Mouse (Mus musculus) adipocyte (in vitro differentiated cells): ENCODE measurements around the gene Tardbp.

Experiments
- DNase-seq: peaks from one replicate; pipeline ENCODE4 v3.0.0-alpha.2; 2016; ENCODE audit warnings: low spot score

Gene Tardbp

DNA sequence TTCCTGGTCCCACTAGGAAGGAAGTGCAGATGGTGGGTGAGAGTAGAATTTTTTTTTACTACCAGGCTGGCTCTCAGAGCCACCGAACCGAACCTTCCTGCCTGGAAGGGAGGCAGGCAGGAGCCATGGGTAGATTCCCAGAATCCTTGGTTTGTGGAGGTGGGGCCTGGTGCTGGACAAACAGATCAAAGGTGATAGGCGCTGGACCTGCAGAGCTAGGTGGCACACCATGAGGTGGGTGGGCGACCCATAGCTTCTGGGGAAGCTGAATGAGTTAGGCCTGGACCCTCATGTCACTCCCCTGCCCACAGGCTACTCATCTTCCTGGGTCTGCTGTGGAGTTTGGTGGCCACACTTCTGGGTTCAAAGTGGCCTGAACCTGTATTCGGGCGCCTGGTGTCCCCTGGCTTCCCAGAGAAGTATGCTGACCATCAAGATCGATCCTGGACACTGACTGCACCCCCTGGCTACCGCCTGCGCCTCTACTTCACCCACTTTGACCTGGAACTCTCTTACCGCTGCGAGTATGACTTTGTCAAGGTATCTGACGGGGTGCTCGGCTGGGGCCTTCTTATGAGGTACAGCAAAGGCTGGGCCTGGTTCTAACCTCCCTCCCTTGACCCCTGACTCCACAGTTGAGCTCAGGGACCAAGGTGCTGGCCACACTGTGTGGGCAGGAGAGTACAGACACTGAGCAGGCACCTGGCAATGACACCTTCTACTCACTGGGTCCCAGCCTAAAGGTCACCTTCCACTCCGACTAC is 24.3 kb downstream of the Tardbp start, which contains the start of gene Masp2:
Gene Masp2 (plus strand): TSS at position 198 of the 764 bp plus-strand sequence.
- DNase-seq = no peak

- peak; percentile 28 for DNase-seq
Measured at GRCm38 (mm10) chr4:148601871-148602270, 24.9 kb downstream of the Tardbp start.

DNA sequence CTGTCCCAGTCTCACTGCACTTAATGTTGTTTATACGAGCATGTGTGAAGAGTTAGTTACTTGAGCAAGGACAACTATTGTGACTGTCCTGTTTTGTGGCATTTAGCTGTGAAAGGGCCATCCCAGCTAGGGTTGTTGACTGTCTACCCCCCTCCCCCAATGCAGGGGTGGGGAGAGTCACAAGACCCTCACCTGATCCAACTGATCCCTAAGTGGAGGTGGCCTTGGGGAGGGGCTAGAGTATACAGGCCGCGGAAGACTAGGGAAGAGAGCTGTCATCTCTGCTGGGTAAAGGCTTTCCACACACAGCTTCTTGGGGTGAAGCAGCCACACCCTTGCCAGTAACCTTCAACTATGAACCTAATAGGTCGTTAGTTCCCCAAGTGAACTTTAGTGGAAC is 26.5 kb downstream of the Tardbp start:
- no peak for DNase-seq

GRCm38 (mm10) chr4:148598826-148599225 is 28.0 kb downstream of the Tardbp start:
- no peak for DNase-seq

DNA sequence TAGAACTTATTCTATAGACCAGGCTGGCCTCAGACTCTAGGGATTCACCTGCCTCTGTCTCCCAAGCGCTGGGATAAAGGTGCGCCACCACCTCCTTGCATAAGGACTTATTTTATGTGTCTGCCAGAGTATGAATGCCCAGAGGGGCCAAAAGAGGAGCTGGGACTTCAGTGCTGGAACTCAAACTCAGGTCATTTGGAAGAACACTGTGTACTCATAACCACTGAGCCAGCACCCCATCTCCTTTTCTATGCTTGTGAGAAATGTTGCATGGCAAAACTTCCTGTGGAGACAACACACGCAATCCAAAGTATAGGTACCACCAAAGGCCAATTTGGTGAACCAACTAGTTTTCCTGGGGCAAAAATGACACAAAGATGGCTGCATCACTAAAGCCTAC is 30.1 kb downstream of the Tardbp start:
- DNase-seq = no peak

DNA sequence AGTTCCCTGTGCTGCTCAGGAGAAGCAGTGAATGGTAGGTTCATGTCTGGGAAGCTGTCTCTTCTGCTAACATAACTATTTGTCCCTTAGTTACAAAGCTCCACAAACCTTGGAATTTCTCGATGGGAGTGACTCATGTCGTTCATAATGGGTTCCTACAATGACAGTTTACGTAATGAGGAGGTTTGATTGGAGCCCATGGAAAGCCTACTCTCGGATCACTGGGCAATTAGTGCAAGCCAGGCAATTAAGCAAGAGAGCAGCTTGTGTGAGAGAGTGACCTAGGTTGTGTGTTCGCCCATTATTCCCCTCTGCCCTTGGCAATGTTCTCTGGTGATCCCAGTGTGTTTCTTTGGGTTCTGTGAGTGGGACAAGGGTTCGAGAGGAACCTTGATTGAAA is 30.9 kb downstream of the Tardbp start:
- no peak for DNase-seq

DNA sequence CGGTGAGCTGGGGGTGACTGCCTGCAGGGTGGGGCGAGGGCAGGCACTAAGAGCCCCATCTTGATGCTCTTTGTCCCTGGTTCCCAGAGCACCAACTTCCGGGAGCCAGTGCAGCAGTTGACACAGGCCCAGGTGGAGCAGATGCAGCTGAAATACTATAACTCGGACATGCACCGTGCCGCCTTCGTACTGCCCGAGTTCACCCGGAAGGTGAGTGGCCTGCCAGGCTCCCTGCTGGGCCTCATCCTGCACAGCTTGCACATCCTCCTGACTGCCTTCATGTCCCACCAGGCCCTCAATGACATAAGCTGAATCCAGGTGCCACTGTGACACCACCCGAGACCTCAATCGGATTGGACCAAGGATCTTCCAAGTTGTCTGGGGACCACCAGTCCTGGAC is 32.8 kb downstream of the Tardbp start:
- DNase-seq = no peak

DNA sequence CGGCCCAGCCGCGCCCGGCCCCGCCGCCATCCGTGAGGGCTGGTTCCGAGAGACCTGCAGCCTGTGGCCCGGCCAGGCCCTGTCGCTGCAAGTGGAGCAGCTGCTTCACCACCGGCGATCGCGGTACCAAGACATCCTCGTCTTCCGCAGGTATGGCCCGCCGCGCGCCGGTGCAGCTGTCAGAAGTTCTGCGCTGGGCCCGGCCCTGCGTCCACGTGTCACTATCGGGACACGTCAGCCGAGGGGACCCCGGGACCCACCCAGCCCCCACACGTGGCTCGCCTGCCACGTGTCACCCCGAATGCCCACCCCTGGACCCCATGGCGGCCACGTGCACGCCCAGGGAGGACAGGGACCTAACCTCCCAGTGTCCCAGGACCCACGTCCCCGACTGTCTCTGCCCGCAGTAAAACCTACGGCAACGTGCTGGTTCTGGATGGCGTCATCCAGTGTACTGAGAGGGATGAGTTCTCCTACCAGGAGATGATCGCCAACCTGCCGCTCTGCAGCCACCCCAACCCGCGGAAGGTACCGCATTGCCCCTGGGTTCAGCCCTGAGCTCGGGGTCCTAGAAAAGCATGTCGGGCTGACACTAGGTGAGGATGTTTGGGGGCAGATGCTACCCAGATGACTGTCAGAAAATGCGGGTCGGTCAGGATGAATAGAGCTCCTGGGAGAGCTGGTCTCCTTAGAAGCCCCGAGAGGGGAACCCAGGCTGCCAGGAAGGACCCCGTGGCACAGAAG is 35.0 kb downstream of the Tardbp start:
- no peak for DNase-seq

GRCm38 (mm10) chr4:148591171-148591630 is 35.6 kb downstream of the Tardbp start, which contains the start of gene Srm:
TSS of gene Srm (plus strand) at chr4:148591503.
- DNase-seq = peak; percentile 94

GRCm38 (mm10) chr4:148590421-148591170 is 36.2 kb downstream of the Tardbp start:
- no peak for DNase-seq

GRCm38 (mm10) chr4:148589565-148589964 is 37.3 kb downstream of the Tardbp start:
- DNase-seq = no peak

GRCm38 (mm10) chr4:148588793-148589192 is 38.0 kb downstream of the Tardbp start:
- DNase-seq = peak; percentile 40

DNA sequence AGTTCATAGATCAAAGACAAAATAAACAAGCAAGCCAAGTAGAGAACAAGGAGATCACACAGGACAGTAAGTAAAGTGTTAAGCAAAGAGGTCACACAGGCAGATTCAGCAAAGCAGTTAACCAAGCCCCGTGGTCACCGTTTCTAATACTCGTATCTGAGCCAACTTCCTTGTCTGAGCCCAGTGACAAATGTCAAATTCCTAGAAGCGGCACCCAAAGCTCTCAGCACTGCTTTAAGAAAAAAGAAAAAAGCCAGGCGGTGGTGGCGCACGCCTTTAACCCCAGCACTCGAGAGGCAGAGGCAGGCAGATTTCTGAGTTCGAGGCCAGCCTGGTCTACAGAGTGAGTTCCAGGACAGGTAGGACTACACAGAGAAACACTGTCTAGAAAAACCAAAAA is 40.2 kb downstream of the Tardbp start:
- no peak for DNase-seq

GRCm38 (mm10) chr4:148583257-148583656 is 43.6 kb downstream of the Tardbp start:
- DNase-seq = no peak

DNA sequence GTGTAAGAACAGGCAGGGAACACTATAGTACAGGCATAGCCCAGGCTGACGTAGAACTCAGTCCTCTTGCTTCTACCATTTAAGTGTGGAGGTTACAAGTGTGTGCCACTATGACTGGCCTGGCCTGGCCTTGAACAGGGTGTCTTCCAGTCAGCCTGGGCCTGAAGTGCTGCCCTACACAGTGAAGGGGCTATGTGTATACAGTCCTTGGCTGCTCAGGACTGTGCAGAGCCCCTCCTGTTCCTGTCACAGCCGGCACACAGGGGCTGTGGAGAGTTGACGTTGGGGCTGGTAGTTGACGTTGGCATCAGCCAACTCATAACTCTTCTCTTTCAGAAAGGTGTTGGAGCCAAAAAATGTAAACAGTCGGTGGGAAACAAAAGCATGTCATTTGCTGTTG is 45.4 kb downstream of the Tardbp start:
- no peak for DNase-seq

DNA sequence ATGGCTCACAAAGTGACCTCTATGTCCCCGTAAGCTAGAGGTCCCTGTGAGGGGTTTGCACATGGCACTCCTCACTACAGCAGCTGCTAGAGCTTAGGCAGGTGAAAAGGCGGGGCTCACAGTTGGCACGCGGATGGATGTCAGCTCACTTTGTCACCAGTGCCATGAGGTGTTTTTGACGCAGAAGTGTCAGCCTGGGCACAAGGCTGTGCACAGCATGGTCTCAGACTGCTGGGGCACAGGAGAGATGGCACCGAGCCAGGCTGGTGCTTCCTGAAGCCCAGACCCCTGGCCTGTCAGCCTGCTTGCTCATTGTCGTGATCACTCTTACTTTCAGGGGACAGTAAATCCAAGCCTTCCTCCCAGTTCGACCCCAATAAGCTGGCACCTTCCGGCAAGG is 46.1 kb downstream of the Tardbp start:
- DNase-seq = no peak

DNA sequence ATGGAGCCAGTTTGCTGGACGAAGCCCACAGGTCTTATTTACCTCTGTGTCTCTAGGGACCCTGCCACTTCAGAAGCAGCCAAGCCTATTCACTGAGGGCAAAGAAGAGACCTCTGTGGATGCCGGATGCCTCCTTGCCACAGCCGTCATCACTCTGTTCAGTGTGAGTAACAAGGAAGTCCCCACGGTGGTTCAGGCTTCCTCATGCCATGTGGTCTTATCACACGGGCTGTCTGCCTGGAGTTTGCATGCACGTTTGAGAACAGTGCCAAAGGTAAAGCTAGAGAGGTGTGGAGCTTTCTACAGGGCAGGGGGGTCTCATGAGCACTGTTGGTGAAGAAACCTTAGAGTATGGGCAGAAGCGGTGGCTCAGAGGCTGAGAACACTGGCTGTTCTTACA is 53.6 kb downstream of the Tardbp start:
- no peak for DNase-seq

DNA sequence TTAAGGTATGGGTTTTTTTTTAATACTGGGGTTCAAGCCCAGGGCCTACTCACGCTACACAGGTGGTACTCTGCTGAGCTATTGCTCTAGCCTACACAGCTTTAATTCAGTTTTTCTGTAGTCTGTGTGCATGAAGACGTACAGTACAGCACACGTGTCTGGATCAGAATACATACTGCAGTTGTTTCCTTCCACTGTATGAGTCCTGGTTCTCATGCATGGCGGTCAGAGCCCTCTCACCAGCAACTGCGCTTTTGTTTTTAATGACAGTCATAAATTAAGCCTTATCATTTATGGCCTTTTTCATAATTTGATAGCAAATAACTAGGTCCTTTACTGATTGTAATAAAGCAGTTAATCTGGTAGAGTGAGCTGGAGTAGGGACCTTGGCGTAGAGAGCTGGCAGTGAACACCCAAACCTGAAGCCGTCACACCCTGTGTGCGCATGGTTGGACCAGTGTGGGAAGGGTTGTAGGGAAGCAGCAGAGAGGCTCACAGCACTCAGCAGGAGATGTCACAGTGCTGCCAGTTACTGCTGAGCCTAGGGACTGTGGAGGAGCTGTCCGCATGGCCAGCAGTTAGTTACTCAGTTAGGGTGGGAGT is 56.0 kb downstream of the Tardbp start:
- DNase-seq = no peak

- DNase-seq = no peak
Measured at GRCm38 (mm10) chr4:148570138-148570537, 56.7 kb downstream of the Tardbp start.

DNA sequence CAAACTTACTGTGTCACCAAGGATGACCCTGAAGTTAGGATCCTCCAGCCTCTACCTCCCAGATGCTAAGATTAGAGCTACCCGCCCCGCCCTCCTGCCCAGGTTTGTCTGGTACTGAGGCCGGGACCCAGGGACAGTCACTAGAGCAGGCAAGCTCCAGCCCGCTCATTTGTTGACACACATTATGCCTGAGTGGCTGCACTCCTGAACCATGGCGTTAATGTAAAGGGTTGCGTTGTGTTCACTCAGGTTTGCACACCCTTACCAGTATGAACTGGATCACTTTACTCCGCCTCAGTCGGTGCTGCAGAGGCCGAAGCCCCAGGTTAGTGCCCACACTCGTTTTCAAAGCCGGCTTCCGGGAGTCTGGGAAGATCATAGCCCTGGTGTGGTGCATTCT is 63.2 kb downstream of the Tardbp start:
- no peak for DNase-seq

DNA sequence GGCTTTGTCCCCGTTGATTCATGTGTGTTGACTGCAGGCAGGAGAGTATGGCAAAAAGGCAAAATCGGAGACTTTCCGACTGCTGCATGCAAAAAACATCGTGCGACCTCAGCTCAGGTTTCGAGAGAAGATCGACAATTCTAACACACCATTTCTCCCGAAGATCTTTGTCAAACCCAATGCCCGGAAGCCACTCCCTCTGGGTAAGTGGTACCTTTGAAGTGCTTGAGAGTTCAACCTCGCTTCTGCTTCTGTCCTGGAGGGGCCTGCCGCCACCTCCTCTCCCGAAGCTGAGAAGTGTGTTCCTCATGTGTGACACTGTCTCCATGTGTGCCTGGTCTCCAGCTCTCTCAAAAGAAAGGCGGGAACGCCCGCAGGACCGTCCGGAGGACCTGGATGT is 64.1 kb downstream of the Tardbp start:
- DNase-seq = no peak
